Mouse (Mus musculus): ENCODE results near the gene Gps2.

The Gps2 gene

DNA sequence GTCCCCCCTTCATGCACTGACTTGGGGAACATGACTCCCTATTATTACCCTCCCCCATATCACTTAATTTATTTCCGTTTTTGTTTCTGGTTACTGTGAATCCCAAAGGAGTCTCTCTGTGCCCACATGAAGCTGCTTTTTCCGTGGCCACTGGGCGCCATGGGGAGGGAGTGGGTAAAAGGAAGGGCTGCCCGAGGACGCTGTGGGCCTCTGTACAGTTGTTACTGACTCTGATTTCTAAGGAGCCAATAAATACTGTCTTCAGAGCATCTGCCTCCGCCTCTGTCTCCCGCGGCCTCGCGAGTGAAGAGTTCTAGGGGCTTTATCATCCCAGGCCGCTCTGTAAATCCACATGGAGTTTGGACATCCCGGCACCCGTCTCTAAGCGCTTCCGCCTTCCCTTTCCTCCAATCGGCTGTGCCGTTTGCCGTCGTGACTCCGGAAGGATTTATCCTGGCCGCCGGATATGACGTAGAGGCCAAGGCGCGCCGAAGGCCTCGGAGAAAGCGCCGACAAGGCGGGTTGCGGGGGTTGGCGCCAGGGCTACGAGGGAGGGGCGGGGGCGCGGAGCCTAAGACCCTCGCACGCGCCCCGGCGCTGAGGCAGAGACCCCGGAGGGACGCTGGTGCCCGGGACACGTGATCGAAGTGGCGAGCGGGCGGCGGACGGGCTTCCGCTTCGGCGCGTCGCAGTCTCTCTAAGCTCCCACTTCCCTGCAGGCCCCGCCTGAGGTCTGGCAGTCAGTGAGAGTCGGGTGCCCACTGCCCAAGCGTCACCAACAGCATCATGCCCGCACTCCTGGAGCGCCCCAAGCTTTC lies at the start of gene Gps2:
Gene Gps2 (plus strand): TSS at position 335 of the 818 bp plus-strand sequence.
- peak; percentile 92 to 94 for DNase-seq

GRCm38 (mm10) chr11:69864138-69864860 lies 49.4 kb upstream of the Gps2 start:
- DNase-seq: no peak

DNA sequence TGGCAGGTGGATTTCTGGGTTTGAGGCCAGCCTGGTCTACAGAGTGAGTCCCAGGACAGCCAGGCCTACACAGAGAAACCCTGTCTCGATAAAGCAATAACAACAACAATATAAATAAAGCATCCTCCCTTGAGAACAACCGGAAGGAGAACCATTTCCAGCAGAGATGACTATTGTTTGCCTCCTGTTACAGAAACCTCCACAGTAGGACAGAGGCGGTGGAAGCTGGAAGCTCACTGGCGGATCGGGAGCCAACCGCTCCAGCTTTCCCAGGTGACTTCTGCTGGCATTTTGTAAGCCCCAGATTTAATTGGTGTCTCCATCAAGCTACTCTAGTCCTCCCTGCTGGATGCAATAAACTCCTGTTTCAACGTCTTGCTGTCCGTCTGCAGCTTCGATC lies 48.1 kb upstream of the Gps2 start:
- DNase-seq: no peak

DNA sequence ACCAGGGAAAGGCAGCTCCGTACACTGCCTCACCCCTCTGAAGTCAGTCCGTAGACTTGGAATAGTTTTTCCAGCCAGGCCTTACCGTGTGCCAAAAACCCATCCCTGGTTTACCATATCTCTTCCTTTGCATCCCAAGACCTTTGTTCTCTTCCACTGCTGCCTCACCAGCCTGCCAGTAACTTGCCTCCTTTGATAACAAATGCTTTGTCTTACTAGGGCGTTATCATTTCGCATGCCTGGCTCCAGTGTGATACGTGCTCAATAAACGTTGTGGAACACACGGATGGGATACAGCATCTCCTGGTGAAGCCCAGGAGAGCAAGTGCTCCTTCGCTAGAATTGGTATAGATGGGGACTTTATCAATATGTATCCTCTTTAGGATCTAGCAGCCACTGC lies 46.4 kb upstream of the Gps2 start:
- DNase-seq: peak; percentile 49 to 61

GRCm38 (mm10) chr11:69870289-69871069 lies 43.2 kb upstream of the Gps2 start:
- DNase-seq: no peak

DNA sequence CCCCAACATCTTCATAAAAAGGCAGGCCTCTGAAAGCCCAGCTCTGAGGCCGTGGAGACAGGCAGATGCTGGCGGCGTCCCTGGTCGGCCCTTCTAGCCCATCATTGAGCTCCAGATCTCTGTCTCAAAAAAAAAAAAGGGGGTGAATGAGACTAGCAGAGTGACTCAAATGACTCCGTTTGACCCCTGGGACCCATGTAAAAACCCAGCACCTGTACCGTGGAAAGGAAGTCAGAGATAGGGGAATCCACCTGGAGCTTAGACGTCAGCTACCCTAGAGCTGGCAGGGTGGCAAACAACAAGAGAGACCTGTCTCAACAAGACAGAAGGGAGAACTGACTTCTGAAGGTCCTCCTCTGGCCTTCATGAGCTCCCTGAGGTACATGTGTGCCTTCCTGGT lies 41.9 kb upstream of the Gps2 start:
- DNase-seq: no peak

DNA sequence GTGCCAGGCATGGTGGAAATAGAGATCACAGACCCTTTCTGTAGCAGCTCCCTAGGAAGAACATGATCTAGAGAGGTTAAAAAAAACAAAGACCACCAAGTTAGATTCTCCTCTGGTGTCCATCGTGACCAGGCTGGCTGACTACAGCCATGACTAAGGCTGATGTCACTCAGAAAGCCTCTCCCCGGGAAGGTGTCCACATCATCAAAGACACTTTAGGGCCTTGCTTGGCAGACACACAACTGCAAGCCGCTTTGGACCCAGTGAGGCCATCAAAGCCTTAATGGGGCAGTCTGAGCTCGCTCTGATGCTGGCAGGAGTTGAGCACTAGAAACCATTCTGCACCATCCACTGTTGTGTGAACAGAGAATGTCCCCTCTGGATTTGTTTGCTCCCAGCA lies 41.2 kb upstream of the Gps2 start:
- no peak for DNase-seq

DNA sequence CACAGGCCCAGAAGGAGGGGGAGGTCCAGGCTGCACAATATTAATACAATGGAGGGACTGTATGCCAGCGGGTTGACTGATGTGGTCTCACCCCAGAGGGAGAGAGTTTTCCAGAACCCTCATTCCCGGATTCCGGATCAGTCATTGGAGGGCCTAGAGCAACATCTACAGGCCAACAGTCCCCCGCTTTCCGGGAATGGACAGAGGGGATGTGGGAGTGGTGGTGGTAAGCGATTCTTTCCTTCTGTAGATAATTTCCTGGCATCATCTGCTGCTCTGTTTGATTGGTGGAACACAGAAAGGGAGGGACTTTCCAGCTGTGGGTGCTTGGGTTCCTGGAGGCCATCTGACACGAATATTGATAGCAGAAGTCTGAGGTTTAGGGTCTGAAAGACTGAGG lies 37.5 kb upstream of the Gps2 start:
- DNase-seq: peak; percentile 80 to 85

GRCm38 (mm10) chr11:69876867-69877266 lies 36.8 kb upstream of the Gps2 start:
- peak; percentile 88 to 90 for DNase-seq

DNA sequence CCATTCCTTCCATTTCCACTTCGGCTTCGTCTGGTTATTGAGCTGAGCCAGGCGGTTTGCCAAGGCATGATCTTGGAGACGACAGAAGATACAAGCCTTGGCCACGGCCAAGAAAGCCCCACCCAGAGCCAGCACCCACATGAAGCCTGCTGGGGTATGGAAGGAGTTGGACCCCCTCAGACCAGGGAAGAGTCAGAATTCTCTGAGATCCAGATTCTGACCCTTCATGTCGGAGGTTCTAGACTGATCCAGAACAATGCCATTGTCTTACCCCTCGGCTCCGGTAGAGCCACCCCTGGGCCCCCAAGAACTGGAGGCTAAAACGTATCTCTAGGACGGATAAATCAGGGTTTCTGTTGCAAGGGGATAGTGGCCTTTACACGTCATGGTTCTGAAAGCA lies 35.8 kb upstream of the Gps2 start, which contains the start of gene Tmem95:
Gene Tmem95 (minus strand): TSS at position 141 of the 400 bp plus-strand sequence.
- DNase-seq: no peak

DNA sequence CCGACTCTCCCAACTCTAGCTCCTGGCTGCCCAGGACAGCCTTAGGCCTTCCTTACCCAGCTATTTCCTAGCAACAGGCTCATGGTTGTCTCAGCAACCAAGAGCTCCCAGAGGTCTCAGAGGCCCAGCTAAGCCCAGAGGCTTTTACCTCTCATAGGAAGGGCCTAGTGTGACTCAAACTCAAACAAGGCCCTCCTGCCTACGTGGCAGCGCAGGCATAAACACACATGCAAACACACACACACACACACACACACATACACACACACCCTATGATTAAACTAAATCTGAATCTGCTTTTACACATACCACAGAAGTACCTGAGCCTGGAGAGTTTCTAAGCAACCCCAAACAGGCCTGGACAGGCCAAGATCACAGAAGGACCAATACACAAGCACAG lies 35.3 kb upstream of the Gps2 start:
- DNase-seq: no peak

DNA sequence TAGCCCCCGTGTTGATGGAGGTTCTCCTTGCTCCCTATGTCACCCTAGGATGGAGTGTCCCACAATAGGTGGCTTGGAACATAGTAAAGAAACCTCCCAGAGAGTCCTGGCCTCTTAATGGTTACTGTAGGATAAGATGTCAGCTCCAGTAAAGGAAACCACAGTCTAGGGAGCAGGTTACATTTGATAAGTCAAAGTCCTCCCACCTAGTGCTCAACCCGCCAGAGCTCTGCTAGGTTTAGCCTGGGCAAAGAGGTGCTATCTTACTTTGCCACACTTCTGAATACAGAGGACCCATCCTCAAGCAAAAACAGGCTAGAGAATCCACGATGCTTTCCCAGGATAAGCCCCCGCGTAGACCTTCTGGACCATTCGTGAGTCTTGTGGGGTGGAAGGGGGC lies 34.7 kb upstream of the Gps2 start:
- DNase-seq: no peak

DNA sequence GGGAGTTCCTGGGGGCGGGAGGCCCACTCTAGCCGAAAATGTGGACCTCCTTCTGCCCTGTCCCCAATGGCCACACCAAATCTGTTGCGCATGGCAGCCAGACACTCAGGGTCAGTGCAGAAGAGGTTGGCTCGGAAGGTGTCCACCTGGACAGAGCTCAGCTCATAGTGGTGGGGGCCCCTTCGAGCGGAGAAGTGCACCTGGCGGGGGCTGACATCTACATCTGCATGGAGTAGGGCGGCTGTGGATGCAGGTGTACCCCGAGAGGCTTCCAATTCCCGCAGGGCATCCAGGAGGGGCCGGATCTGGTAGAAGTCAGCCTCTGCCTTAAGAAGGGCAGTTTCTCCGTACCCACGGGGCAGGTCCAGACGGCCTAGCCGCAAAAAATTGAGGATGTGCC lies 34.0 kb upstream of the Gps2 start:
- DNase-seq: no peak

- DNase-seq: peak; percentile 80 to 84
These were observed 33.2 kb upstream of the Gps2 start for GRCm38 (mm10) chr11:69880506-69880852.

- DNase-seq: peak; percentile 95 to 98
These were observed 32.7 kb upstream of the Gps2 start, which contains the start of gene Kctd11 for GRCm38 (mm10) chr11:69880853-69881603. Gene Kctd11 (minus strand): TSS chr11:69881406.

DNA sequence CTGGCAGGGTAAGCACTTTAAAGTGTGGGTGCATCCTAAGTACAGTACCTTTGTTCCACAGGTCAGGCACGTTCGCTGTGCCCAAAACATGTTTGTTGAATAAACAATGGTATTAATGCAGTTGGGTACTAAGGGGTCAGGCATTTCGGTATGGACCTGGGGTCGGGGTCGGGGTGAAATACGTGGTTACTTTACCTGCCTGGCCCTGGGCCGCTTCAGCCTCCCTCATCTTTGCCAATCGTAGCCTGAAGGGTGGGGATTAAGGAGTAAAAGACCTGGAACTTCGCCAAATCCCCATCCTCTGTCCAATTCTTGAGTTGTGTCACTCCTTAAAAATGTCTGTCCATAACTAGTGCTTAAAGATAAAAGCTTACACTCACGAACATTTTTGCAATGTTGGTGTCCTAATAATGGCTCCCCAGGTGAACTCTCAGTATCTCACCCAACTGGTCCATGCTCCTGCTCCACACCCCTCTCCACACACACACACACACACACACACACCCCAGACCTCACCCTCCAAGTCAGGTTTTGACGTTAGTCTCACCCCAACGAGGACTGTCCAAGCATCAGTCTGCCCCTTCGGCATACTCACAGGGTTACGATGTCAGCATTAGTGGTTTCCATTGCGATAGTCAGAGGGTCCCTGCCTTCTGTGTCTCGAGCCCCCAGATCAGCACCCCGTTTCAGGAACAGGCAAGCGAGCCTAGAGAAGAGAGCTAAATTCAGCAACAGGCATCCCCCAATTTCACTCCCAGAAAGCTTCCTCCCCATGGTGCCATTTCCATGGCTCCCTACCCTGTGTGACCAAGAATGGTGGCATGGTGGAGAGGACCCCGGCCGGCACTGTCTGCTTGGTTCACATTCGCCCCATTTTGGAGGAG lies 31.7 kb upstream of the Gps2 start:
- DNase-seq: no peak

DNA sequence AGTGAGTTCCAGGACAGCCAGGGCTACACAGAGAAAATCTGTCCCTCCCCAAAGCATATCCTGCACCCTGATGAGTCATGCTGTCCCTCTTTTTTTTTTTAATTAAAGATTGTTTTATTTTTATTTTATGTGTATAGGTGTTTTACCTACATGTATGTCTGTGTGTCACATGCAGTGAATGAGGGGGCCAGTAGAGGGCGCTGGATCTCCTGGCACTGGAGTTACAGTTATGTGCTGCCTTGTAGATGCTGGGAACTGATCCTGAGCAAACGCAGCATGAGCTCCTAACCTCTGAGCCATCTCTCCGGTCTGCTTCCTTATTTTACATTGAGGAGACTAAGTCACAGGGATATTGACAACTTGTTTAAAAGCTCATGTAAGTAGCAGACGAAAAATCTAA lies 30.6 kb upstream of the Gps2 start:
- DNase-seq: peak in 1 of 2 experiments; percentile 48

DNA sequence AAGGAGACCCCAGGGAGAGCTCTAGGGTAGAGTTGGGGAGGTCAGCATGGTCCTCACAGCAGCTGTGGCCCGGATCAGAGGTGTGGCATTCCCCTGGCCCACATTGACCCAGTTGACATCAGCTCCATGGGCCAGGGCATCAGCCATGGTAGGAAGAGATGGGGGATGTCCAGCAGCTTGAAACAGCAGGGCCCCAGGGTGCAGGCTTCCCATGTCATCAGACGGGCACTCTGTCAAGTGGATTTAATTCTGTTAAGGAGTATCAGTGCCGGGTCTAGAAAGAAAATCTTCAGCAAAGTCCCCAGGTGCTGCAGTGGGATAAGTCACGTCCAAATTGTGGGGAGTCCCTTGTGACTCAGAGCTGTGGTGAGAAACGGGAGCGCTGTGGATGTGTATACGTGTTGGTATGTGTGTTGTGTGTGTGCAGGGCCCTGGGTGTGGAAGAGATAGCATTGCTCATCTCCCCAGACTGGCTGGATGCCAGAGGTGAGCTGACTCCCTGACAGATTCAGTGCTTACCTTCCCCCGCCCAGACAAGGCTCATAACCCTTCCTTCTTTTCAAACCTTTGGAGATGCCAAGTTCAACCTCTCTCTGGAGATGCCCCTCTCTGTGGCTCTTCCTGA lies 30.0 kb upstream of the Gps2 start:
- DNase-seq: no peak

DNA sequence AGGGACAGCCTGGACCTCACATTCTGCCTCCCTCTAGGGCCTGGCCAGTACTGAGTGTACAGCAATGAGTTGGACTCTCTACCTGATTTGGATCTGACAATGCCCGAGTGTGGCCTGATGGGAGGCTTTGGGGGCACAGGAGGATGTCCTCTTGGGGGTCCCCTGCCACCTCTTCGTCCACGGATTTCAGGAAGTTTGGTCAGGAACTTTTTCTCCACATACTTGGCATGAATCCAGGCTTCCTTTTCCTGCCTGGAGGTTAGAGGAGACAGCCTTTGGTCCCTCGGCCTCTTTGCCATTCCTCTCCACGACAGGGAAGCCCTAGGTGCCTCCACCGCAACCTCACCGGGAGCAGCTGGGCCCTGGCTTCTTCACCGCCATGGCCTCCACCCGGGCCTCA lies 29.4 kb upstream of the Gps2 start:
- no peak for DNase-seq

DNA sequence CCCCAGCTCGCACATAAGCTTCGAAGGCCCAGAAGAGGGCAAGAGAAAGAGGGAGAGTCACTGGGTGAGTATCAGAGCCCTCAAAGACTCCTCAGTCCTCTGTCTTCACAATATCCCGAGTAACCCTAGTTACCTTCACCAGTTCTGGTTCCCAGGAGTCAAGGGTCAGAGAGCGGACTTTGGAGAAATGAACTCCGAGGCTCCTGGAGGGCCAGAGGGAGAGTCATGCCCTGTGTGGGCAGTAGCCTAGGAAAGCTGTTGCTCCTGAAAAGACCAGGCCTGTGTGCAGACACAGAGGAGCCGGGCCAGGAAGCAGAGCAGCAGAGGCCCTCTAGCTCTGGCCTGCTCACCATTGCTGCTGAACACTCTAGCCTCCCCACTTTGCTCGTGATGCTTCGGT lies 29.0 kb upstream of the Gps2 start:
- DNase-seq: no peak
